Mouse (Mus musculus): ENCODE measurements around the gene Vopp1. TPM values are rescaled to one million over a fixed set of nuclear protein-coding genes. Genes with fewer than 3 reads are reported as not detected.
"Not testable (repeated sequence)": the region's sequence is repeated elsewhere in the genome, so short reads cannot be mapped to it uniquely, and the experiment has no call there.

The Vopp1 gene
- polyA plus RNA-seq, 1 experiment from 2014 or later: 195 TPM

GRCm38 (mm10) chr6:57805218-57806069, 19.5 kb downstream of the Vopp1 start:
- H3K4me3 ChIP-seq: no peak overlapping the region
- peaks cover 8% of the 10 kb centered on the region; the same call in 1 of the 2 replicates for H3K9me3 ChIP-seq
- no peak for ATAC-seq (ENCODE audit: low FRiP score)
- H3K9ac ChIP-seq: no peak overlapping the region
- no peak overlapping the region for H3K4me2 ChIP-seq
- no peak overlapping the region for H3K27ac ChIP-seq
- WGBS: 87% methylated on average over 5 of the region's 5 CpGs
- peaks cover 18% of the 10 kb centered on the region; the same call in 1 of the 2 replicates for H3K36me3 ChIP-seq
- H3K4me1 ChIP-seq (replicated peaks): no peaks in the 10 kb centered on the region
- no peaks in the 10 kb centered on the region for H3K27me3 ChIP-seq

GRCm38 (mm10) chr6:57803130-57803529, 21.8 kb downstream of the Vopp1 start:
- H3K27me3 ChIP-seq: no peaks in the 10 kb centered on the region
- no peak overlapping the region for H3K4me3 ChIP-seq
- H3K36me3 ChIP-seq: 0 out of 2 replicates have a peak, but pooled peaks cover 6% of the 10 kb centered on the region
- H3K27ac ChIP-seq: no peak overlapping the region
- H3K4me1 ChIP-seq (replicated peaks): no peaks in the 10 kb centered on the region
- H3K9ac ChIP-seq: no peak overlapping the region
- WGBS: 78% methylated on average over 2 of the region's 2 CpGs
- ATAC-seq (ENCODE audit: low FRiP score): no peak
- H3K4me2 ChIP-seq: no peak overlapping the region
- no peaks in the 10 kb centered on the region for H3K9me3 ChIP-seq

- Histone ChIP-seq H3K4me1 (replicated peaks) (no peaks in the 10 kb centered on the region), H3K4me3 (no peak overlapping the region), H3K9ac (no peak overlapping the region), H3K27ac (no peak overlapping the region), H3K36me3 (no peaks in the 10 kb centered on the region), H3K27me3 (no peaks in the 10 kb centered on the region), H3K4me2 (no peak overlapping the region), H3K9me3 (no peaks in the 10 kb centered on the region)
- WGBS: 92% methylated on average over 1 of the region's 1 CpGs
- ATAC-seq (ENCODE audit: low FRiP score): no peak
These were observed 26.0 kb downstream of the Vopp1 start for GRCm38 (mm10) chr6:57798986-57799385.

DNA sequence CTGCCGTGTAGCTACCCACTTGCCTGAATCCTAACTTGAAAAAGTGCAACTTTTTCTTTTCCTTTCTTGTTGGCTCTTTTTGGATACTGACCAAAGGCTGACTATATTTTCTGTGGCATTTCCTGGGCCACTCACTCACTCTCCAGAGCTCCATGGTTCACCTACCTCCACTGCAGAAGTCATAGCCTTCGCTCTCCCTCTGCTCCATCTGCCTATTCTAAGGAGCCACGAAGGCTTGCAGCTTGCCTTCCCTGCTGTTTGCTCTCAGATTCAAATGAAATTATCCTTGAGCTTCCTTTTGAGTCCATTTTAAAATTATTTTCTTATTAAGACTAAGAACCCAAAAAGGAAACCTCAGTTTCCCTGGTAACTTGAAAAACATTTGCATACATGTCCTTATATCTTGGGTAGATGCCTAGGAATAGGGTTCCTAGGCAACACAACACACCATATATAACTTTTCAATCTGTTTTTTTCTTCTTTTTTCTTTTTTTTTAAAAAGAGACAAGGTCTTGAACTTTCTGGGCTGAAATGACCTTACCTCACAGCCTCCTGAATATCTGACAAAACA, 28.0 kb downstream of the Vopp1 start:
- WGBS: 89% methylated on average over 3 of the region's 3 CpGs
- H3K9ac ChIP-seq: no peak overlapping the region
- ATAC-seq (ENCODE audit: low FRiP score): no peak
- no peak overlapping the region for H3K4me2 ChIP-seq
- no peaks in the 10 kb centered on the region for H3K36me3 ChIP-seq
- H3K4me1 ChIP-seq (replicated peaks): no peaks in the 10 kb centered on the region
- H3K4me3 ChIP-seq: no peak overlapping the region
- H3K27ac ChIP-seq: no peak overlapping the region
- H3K27me3 ChIP-seq: no peaks in the 10 kb centered on the region
- no peaks in the 10 kb centered on the region for H3K9me3 ChIP-seq

GRCm38 (mm10) chr6:57795835-57796234, 29.1 kb downstream of the Vopp1 start:
- Histone ChIP-seq H3K36me3 (no peaks in the 10 kb centered on the region), H3K4me2 (no peak overlapping the region), H3K27ac (no peak overlapping the region), H3K9me3 (no peaks in the 10 kb centered on the region), H3K4me3 (no peak overlapping the region), H3K9ac (no peak overlapping the region), H3K27me3 (no peaks in the 10 kb centered on the region), H3K4me1 (replicated peaks) (no peaks in the 10 kb centered on the region)
- WGBS: 74% methylated on average over 3 of the region's 3 CpGs
- ATAC-seq (ENCODE audit: low FRiP score): no peak

DNA sequence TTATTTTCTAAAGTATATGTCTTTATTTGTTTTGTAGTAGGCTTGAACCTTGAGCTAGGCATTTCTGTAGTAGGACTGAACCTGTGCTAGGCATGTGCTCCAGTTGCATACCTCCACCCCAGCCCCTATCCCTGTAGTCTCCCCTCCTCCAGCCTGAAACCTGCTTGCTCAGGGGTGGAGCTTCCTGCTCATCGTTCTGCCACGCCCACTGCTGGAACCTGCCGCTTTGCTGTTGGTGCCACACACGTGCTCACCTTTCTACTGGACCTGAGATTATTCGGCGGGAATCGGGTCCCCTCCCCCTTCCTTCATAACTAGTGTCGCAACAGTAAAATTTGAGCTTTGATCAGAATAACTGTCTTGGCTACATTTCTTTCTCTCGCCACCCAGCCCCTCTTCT, 32.1 kb downstream of the Vopp1 start:
- H3K9me3 ChIP-seq; H3K27me3 ChIP-seq; H3K4me1 ChIP-seq (replicated peaks); H3K9ac ChIP-seq; H3K4me2 ChIP-seq; H3K27ac ChIP-seq; H3K4me3 ChIP-seq; ATAC-seq (ENCODE audit: low FRiP score): not testable (repeated sequence)
- 78% methylated on average over 9 of the region's 9 CpGs for WGBS
- H3K36me3 ChIP-seq: peaks cover 12% of the 10 kb centered on the region

DNA sequence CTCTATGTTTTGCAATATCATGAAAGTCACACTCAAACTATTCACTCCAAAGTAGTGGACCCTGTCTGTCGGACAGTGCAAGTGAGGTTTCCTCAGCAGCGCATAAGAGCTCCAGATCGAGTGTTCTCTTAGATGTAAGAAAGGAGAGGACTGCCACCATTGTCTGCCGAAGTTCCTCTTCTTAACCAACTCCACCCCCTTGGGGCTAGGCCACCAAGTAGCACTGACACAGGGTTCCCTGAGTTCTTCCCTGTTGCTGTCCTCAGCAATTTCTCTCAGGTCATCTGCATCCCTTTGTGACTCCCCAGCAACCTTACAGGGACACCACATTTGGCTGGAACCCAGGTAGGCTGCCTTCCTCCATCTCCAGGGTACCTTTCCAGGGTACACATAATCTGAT, 34.4 kb downstream of the Vopp1 start:
- H3K4me2 ChIP-seq: no peak overlapping the region
- no peak overlapping the region for H3K4me3 ChIP-seq
- no peaks in the 10 kb centered on the region for H3K27me3 ChIP-seq
- no peak for ATAC-seq (ENCODE audit: low FRiP score)
- H3K36me3 ChIP-seq: peaks cover 17% of the 10 kb centered on the region
- H3K27ac ChIP-seq: no peak overlapping the region
- WGBS: 90% methylated on average over 4 of the region's 4 CpGs
- no peak overlapping the region for H3K9ac ChIP-seq
- no peaks in the 10 kb centered on the region for H3K9me3 ChIP-seq
- no peaks in the 10 kb centered on the region for H3K4me1 ChIP-seq (replicated peaks)

DNA sequence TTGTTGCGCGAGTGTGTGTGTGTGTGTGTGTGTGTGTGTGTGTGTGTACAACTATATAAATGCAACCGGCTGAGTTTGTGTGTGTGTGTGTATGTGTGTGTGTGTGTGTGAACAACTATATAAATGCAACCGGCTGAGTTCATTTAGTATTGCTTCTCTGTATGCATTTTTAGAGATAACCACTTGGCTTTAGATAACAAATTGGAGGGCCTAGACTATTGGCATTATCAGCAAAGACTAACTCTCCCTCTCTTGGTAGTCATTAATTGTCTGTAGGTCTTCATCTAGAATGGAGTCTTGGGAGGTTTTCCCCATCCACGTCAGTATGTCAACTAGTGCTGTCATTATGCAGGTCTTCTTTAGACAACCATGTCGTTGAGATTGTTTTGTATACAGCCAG, 37.6 kb downstream of the Vopp1 start:
- Histone ChIP-seq H3K27me3 (no peaks in the 10 kb centered on the region), H3K9me3 (no peaks in the 10 kb centered on the region), H3K4me3 (no peak overlapping the region), H3K9ac (no peak overlapping the region), H3K27ac (no peak overlapping the region), H3K4me1 (replicated peaks) (no peaks in the 10 kb centered on the region), H3K4me2 (no peak overlapping the region), H3K36me3 (peaks cover 20% of the 10 kb centered on the region)
- WGBS: 95% methylated on average over 6 of the region's 6 CpGs
- no peak for ATAC-seq (ENCODE audit: low FRiP score)

GRCm38 (mm10) chr6:57784251-57784650, 40.7 kb downstream of the Vopp1 start:
- H3K4me1 ChIP-seq (replicated peaks): no peaks in the 10 kb centered on the region
- H3K27ac ChIP-seq: no peak overlapping the region
- no peak overlapping the region for H3K4me3 ChIP-seq
- no peaks in the 10 kb centered on the region for H3K9me3 ChIP-seq
- H3K27me3 ChIP-seq: no peaks in the 10 kb centered on the region
- no peak overlapping the region for H3K4me2 ChIP-seq
- H3K9ac ChIP-seq: no peak overlapping the region
- WGBS: 91% methylated on average over 1 of the region's 1 CpGs
- peaks cover 16% of the 10 kb centered on the region for H3K36me3 ChIP-seq
- ATAC-seq (ENCODE audit: low FRiP score): no peak

GRCm38 (mm10) chr6:57782658-57783057, 42.3 kb downstream of the Vopp1 start:
- Histone ChIP-seq H3K9ac (no peak overlapping the region), H3K27me3 (no peaks in the 10 kb centered on the region), H3K4me2 (no peak overlapping the region), H3K4me1 (replicated peaks) (no peaks in the 10 kb centered on the region), H3K9me3 (no peaks in the 10 kb centered on the region), H3K27ac (no peak overlapping the region), H3K4me3 (no peak overlapping the region), H3K36me3 (peaks cover 13% of the 10 kb centered on the region)
- no peak for ATAC-seq (ENCODE audit: low FRiP score)
- WGBS: 95% methylated on average over 1 of the region's 1 CpGs

DNA sequence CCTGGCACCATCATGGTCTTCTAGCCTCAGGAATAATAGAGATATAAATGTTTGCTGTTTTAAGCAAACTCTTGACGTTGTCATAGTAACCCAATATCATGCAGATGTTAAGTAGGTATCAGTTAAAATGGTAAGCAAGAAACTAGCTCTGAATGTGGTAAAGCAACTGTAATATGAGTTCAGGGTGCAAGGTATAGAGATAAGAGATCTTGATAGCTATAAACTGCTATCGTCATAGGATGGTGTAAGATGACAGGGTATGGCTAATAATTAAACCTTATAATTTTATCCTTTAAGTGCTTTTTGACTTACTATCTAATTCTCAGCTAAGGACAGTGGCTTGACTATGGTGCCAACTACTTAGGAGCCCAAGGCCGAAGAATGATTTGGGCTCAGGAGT, 44.6 kb downstream of the Vopp1 start:
- no peak for ATAC-seq (ENCODE audit: low FRiP score)
- 97% methylated on average over 3 of the region's 3 CpGs for WGBS
- H3K27ac ChIP-seq: no peak overlapping the region
- no peaks in the 10 kb centered on the region for H3K9me3 ChIP-seq
- H3K36me3 ChIP-seq: peaks cover 17% of the 10 kb centered on the region; the same call in 1 of the 2 replicates
- H3K4me3 ChIP-seq: no peak overlapping the region
- no peak overlapping the region for H3K9ac ChIP-seq
- no peaks in the 10 kb centered on the region for H3K27me3 ChIP-seq
- H3K4me1 ChIP-seq (replicated peaks): no peaks in the 10 kb centered on the region
- H3K4me2 ChIP-seq: no peak overlapping the region

DNA sequence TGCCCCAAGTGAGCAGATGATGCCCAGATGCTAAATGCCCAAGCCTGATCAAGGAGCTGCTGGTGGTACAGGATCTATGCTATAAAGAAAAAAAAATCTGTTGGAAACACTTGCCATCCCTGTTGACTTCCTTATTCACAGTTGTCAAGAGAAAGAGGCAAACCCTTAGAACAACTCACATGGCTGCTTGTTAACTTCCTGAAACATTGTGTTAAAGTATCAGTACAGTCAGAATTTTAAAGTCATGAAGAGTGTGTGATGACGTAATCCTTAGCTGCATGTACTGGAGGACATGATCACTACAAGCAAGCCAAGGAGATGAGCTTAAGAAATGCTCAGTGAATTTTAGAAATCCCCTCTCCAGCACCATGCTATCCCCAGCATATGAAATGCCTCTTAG, 51.2 kb downstream of the Vopp1 start:
- 92% methylated on average over 1 of the region's 1 CpGs for WGBS
- Histone ChIP-seq H3K9me3 (no peaks in the 10 kb centered on the region), H3K27me3 (no peaks in the 10 kb centered on the region), H3K36me3 (peaks cover 45% of the 10 kb centered on the region), H3K4me1 (replicated peaks) (no peaks in the 10 kb centered on the region), H3K27ac (no peak overlapping the region), H3K4me2 (no peak overlapping the region), H3K4me3 (no peak overlapping the region), H3K9ac (no peak overlapping the region)
- ATAC-seq (ENCODE audit: low FRiP score): no peak

All from hindbrain, embryonic 13.5 days (tissue).